Mouse (Mus musculus): ENCODE measurements around the gene Pip5k1b.

Gene Pip5k1b

GRCm38 (mm10) chr19:24518384-24518783 lies 37.3 kb downstream of the Pip5k1b start:
- no peak for DNase-seq (ENCODE audit: low spot score in 2 of 2)

GRCm38 (mm10) chr19:24517057-24517456 lies 38.6 kb downstream of the Pip5k1b start:
- no peak for DNase-seq (ENCODE audit: low spot score in 2 of 2)

DNA sequence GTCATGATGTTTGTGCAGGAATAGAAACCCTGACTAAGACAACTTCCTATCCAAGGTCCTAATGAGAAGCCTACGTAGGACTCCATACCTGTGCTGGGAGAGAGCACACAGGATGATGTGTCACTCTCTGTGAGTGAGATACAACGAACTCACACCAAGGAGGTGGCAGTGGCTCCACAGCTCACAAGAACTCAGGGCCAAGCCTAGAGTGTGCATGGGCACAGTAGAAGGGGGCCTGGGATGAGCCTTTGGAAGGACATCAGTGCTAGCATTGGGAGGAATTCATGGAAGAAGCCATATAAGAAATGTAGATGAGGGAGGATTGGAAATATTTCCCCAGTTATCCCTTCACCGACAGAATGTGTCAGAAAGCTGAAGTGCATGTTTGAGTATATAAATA lies 39.7 kb downstream of the Pip5k1b start:
- DNase-seq (ENCODE audit: low spot score in 2 of 2): no peak

GRCm38 (mm10) chr19:24514661-24515642 lies 40.7 kb downstream of the Pip5k1b start:
- no peak for DNase-seq (ENCODE audit: low spot score in 2 of 2)

DNA sequence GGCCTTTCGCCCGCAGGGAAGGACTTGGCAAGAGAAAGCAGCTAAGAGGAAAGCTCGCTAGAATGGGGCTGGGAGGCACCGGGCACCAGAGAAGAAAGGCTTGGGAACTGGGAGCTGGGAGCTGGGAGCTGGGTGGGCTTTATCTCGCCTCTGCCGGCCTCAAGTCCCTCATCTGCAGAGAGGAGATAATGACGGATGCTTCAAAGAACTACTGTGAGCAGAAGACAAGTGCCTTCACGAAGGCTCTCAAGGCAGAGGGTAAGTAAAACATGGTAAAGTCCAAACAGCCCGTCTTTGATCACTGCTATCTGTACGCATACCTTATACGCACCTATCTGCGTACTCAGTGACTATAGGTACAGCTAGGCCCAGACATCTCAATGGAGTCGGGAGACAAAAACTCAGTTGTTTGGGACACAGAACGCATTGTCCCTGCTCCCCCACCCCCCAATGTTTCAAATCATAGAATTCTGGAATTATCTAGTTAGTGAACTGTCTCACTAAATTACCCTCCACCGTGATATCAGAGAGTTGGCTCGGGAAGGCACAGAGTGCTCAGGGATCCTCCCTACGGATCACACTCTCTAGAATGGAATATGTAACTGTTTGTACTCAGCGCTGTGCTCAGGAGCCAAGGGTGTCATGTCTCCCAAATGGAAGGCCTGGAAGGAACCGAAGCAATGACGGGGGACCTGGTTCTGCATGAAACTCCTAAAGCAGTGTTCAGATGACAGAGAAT lies 42.4 kb downstream of the Pip5k1b start:
- no peak for DNase-seq (ENCODE audit: low spot score in 2 of 2)

DNA sequence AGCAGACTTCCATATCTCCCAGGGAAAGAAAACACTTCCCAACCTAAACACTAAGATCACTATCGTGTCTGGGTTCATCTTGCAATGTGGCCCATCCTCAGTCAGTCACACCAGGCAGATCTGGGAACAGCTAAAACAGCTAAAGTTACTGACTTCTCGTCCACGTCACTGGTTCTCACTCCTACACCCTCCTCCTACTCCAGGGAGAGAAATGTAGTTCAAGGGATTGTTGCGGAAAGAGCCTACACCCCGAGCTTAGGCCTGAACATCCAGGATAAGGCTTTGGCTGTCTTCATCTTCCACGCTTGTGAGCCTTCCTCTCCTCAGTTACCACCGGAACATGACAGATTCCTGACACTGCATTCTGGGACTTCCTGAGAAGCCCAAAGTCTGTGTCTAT lies 43.7 kb downstream of the Pip5k1b start:
- no peak for DNase-seq (ENCODE audit: low spot score in 2 of 2)

- no peak for DNase-seq (ENCODE audit: low spot score in 2 of 2)
These were observed 46.3 kb downstream of the Pip5k1b start for GRCm38 (mm10) chr19:24509391-24509790.

DNA sequence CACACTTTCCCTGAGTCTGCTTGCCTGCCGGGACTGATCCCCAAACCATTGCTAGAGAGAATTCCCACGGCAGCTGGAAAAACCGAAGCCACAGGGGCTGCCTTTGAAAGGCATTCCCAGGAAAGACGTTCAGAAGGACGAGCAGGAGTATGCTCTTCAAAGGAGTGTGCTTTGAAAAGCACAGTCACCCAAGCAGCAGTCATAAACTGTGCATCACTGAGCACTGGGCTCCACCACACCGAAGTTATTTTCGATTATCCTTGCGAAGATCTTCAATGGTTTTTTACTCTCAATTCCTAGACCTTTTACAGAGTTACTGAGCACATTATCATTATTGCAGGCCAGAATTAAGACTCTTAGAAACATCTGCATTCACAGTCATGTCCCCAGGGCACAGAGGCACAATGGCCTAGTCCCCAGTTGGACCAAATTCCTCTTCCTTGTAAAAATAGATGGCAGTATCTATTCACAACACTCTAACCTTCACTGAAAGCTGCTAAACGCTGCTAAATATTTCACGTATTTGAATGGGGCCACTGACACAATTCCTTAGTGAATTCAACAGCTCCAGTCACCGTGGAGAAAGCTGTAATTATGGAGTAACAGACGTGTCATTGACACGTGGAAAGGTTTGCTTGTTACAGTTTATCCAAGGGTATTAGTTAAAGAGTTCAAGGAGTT lies 47.4 kb downstream of the Pip5k1b start:
- DNase-seq (ENCODE audit: low spot score in 2 of 2): no peak

DNA sequence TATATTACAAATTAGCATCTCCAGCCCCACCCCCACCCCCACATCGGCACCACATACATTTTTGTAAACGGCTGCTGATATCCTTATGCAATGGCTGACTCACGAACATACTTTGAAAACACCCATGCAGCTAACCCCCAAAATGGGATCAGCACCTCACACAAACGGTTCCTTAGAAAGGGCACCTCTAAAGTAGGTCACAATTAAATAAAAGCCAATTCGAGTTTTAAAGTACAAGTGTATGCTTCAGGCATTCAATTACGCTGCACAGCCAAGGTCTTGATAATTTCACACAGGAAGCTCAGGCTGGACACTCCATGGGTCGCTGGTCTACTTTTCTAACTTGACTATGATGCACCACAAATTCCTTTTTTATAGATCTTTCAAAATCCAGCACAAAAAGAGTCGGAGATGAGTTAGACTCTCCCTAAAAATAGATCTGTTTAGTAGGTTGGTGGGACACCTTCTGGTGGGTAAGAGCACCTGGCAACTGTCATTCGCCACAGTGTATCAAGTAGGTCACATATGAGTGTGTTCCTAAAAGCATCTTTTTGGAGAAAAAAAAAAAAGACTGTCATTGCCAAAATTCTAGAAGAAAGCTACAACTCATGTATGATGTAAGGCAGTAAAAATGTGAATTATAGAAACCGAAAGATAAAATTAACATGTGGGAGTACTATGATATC lies 52.8 kb downstream of the Pip5k1b start:
- DNase-seq (ENCODE audit: low spot score in 2 of 2): no peak

DNA sequence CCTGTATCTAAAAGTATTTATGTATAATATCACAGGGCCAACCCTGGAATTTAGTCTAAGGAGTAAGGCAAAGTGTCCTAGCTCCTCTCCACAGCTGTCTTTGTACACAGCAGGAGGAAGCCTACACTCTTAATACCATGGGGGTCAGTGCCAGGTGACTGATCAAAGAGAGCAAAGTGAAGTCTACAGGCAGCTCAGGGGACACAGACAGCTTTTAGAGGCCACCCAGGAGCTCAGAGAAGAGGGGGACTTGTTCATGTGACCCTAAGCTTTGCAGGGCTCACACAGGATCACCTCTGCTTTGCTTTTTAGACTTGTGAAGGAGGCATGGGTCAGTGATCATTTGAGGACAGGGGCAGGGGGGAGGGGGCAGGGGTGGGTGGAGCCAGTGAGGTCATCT lies 54.1 kb downstream of the Pip5k1b start:
- DNase-seq (ENCODE audit: low spot score in 2 of 2): no peak

- no peak for DNase-seq (ENCODE audit: low spot score in 2 of 2)
These were observed 55.2 kb downstream of the Pip5k1b start for GRCm38 (mm10) chr19:24500431-24500830.

- no peak for DNase-seq (ENCODE audit: low spot score in 2 of 2)
These were observed 56.4 kb downstream of the Pip5k1b start for GRCm38 (mm10) chr19:24499291-24499690.

GRCm38 (mm10) chr19:24493887-24494286 lies 61.8 kb downstream of the Pip5k1b start:
- no peak for DNase-seq (ENCODE audit: low spot score in 2 of 2)

GRCm38 (mm10) chr19:24491824-24492223 lies 63.8 kb downstream of the Pip5k1b start:
- DNase-seq (ENCODE audit: low spot score in 2 of 2): no peak

GRCm38 (mm10) chr19:24490275-24490674 lies 65.4 kb downstream of the Pip5k1b start:
- DNase-seq (ENCODE audit: low spot score in 2 of 2): no peak

- no peak for DNase-seq (ENCODE audit: low spot score in 2 of 2)
These were observed 69.0 kb downstream of the Pip5k1b start for GRCm38 (mm10) chr19:24486433-24487296.

DNA sequence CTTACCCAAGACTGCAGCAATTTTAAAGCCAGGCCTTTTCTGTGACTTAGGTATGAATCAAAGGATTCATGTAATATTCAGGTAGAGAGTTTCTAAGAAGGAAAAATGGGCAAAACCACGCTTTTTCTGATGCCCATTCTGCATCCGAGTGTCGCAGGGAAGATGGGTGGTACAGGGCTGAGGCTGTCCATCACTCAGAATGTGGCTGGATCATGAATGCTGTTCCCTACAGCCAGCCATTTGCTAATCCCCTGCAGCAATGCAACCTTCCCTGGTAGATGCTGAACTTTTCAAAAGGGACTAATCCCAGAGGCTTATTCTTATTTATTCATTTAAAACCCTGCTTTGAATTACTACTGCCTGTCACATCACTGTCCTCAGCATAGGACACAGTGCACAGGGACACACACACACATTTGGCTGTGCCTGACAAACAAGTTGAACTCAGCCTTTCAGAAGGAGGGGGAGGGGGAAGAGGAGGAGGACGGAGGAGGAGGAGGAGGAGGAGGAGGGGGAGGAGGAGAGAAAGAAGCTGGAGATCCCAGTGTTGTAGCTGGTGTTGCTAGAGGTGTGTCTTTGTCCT lies 71.0 kb downstream of the Pip5k1b start:
- no peak for DNase-seq (ENCODE audit: low spot score in 2 of 2)

DNA sequence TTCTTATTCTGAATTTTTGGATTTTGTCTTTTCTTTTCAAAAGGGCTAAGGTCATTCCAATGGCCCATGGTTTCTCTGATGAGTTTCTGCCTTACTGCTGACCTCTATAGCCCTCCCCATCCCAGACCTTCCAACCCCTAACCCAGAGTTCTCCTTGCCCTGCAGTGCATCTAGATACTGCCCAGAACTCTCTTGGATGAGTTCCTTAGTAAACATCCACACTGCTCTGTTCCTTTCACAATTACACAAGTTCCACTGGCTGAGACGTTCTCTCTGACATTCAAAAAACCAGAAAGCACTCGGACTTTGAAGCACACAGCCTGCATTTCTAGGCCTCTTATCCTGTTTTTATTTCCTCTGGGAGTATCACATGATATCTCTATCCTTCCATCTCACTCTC lies 74.8 kb downstream of the Pip5k1b start:
- no peak for DNase-seq (ENCODE audit: low spot score in 2 of 2)

- DNase-seq (ENCODE audit: low spot score in 2 of 2): peak; percentile 88 to 94
These were observed 78.5 kb downstream of the Pip5k1b start, which contains the start of gene Fam122a for GRCm38 (mm10) chr19:24476929-24477882. Gene Fam122a (minus strand): TSS chr19:24477356.
